Mouse (Mus musculus) ES-E14 (cell line): ENCODE measurements around the gene Fam198b.

Source experiments
- CHD2 ChIP-seq: IDR thresholded peaks from 2 replicates; pipeline ENCODE4 v1.6.1; 2014; ENCODE audit warnings: mild to moderate bottlenecking, low read depth, low read length, inconsistent platforms
- MAFK ChIP-seq: IDR thresholded peaks from 2 replicates; pipeline ENCODE4 v1.6.1; 2014; ENCODE audit warnings: mild to moderate bottlenecking, low read depth, low read length, inconsistent platforms; ENCODE audit not compliant: insufficient read depth
- ZNF384 ChIP-seq: IDR thresholded peaks from 2 replicates; pipeline ENCODE4 v1.6.1; 2012; ENCODE audit warnings: low read depth, low read length, inconsistent platforms

- no peak for TF ChIP-seq MAFK
- TF ChIP-seq CHD2: no peak
- no peak for TF ChIP-seq ZNF384
Measured at GRCm38 (mm10) chr3:79848841-79849240, 35.5 kb upstream of the Fam198b start.
